In genomic region chr5:107287254-107287907, GRCm38 (mm10) we compare ENCODE assay signal across 8 mouse cellular contexts. TPM values are rescaled to one million over a fixed set of nuclear protein-coding genes. Genes with fewer than 3 reads are reported as not detected.
A peak's percentile ranks its signal among the peaks of the same experiment; 100 is the strongest.
DNase-seq lines count a peak whose midpoint lies in the region; ATAC-seq lines count a peak whose summit lies in the region.

No protein-coding gene starts in this region.

- WGBS in intestine, embryonic 16.5 days: 21% methylated on average over 6 of the region's 6 CpGs
- WGBS in lung, embryonic 16.5 days: 19% methylated on average over 6 of the region's 6 CpGs

- no peaks in the 10 kb centered on the region for H3K36me3 ChIP-seq in intestine, embryonic 16.5 days (ENCODE audit: control insufficient read depth, insufficient read depth, low read length)
- no peaks in the 10 kb centered on the region for H3K36me3 ChIP-seq in lung, embryonic 16.5 days (ENCODE audit: control insufficient read depth, insufficient read depth, low read length)

- no peak for ATAC-seq in intestine, embryonic 16.5 days
- no peak for ATAC-seq in lung, embryonic 16.5 days (ENCODE audit: low read depth)

- H3K4me2 ChIP-seq in intestine, embryonic 16.5 days (ENCODE audit: low read depth, low read length): peak overlapping the region; percentile 94
- peak overlapping the region; percentile 87 for H3K4me2 ChIP-seq in lung, embryonic 16.5 days (ENCODE audit: low read depth, low read length)

- H3K27ac ChIP-seq in intestine, embryonic 16.5 days (ENCODE audit: low read length): no peak overlapping the region
- peak overlapping the region; percentile 51 for H3K27ac ChIP-seq in lung, embryonic 16.5 days (ENCODE audit: low read length)

- H3K9me3 ChIP-seq in intestine, embryonic 16.5 days (ENCODE audit: control insufficient read depth, low read length): no peaks in the 10 kb centered on the region
- H3K9me3 ChIP-seq in lung, embryonic 16.5 days (ENCODE audit: control insufficient read depth, low read length): no peaks in the 10 kb centered on the region

- H3K27me3 ChIP-seq in intestine, embryonic 16.5 days (replicated peaks; ENCODE audit: control insufficient read depth, insufficient read depth, low read length): no peaks in the 10 kb centered on the region
- no peaks in the 10 kb centered on the region; the same call in 1 of the 2 replicates for H3K27me3 ChIP-seq in lung, embryonic 16.5 days (ENCODE audit: control insufficient read depth, insufficient read depth, low read depth, low read length)

- no peak overlapping the region for H3K9ac ChIP-seq in intestine, embryonic 16.5 days (ENCODE audit: low read depth, low read length)
- H3K9ac ChIP-seq in lung, embryonic 16.5 days (ENCODE audit: low read length): peak overlapping the region; percentile 93

- H3K4me3 ChIP-seq in intestine, embryonic 16.5 days (ENCODE audit: low read length): peak overlapping the region; percentile 89
- peak overlapping the region; percentile 94 for H3K4me3 ChIP-seq in lung, embryonic 16.5 days (ENCODE audit: low read length)

- DNase-seq in 416B (ENCODE audit: low read depth): peak; percentile 79
- peak; percentile 72 to 79 for DNase-seq in CD8-positive naive resting alpha-beta T cell, adult 2 months (ENCODE audit: low read depth in 2 of 2, low spot score in 2 of 2)
- peak; percentile 82 for DNase-seq in c-Kit-positive CD71-positive TER-119-positive erythroid progenitor cells, embryonic 14.5 days (ENCODE audit: low spot score)
- peak; percentile 46 to 80 for DNase-seq in gastrocnemius, postnatal 4 days (ENCODE audit: low spot score in 2 of 2)
- peak; percentile 48 for DNase-seq in retina, postnatal 7 days (ENCODE audit: low read depth, low spot score)
- no peak for DNase-seq in layer of hippocampus, adult 11-12 months (ENCODE audit: low spot score)

- H3K4me1 ChIP-seq in intestine, embryonic 16.5 days (ENCODE audit: control insufficient read depth, insufficient read depth, low read length): no peaks in the 10 kb centered on the region
- H3K4me1 ChIP-seq in lung, embryonic 16.5 days (replicated peaks; ENCODE audit: control insufficient read depth, insufficient read depth, low read length): peaks cover 14% of the 10 kb centered on the region

RNA-seq across cellular contexts. Expression of gene Tgfbr3, which starts 2.0 kb away (rescaled TPM):
- 10 to 100 TPM; 57.1 to 57.3 TPM for total RNA-seq in gastrocnemius, postnatal 4 days (2021)
- polyA plus RNA-seq in intestine, embryonic 16.5 days (2015; fragmentation: Nextera tagmentation; extraction: Ambion mirVana): 14.6 and 14.9 TPM in 2 replicates
- 29.1 and 31.5 TPM in 2 replicates for polyA plus RNA-seq in lung, embryonic 16.5 days (2015; fragmentation: Nextera tagmentation; extraction: Ambion mirVana)

RNA-seq across cellular contexts. Expression of gene Brdt, which starts 43.6 kb away (rescaled TPM):
- 1 to 10 TPM; 5.2 TPM for total RNA-seq in gastrocnemius, postnatal 4 days (2021)
- 0.98 and 1.0 TPM in 2 replicates for polyA plus RNA-seq in intestine, embryonic 16.5 days (2015; fragmentation: Nextera tagmentation; extraction: Ambion mirVana)
- 1.9 and 2.0 TPM in 2 replicates for polyA plus RNA-seq in lung, embryonic 16.5 days (2015; fragmentation: Nextera tagmentation; extraction: Ambion mirVana)
